Mouse (Mus musculus) stomach, postnatal 0 days (tissue): ENCODE data around the gene Degs2.

Experiments
- CTCF ChIP-seq: IDR thresholded peaks from 2 replicates; pipeline ENCODE4 v1.5.1; 2016; ENCODE audit warnings: antibody characterized with exemption, low read depth, mild to moderate bottlenecking, moderate library complexity
- EP300 ChIP-seq: optimal IDR thresholded peaks from 2 replicates; pipeline ENCODE3; 2016; ENCODE audit warnings: antibody characterized with exemption

DNA sequence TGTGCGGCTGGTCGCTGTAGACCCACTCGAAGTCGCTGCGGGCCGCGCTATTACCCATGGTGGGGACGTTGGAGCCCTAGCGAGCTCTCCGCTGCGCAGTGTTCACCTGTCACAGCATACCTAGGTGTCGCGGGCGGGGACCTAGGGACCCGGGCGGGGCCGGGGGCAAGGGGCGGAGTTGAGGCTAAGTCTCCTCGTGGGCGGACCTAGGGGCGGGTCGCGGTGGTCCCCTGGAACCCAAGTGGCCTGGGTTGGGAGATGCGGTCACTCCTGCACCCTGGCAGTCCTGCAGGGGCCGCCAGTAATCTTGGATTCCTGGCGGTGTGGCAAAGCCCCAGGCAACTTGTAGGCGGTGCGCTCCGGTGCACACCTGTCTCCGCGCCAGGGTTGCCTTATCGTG, at the start of gene Degs2:
- no peak for TF ChIP-seq EP300
- TF ChIP-seq CTCF: peak; percentile 51; the same call in 1 of the 2 replicates
